Mouse (Mus musculus) G1E (cell line): ENCODE measurements around the gene Snx29.

Source experiments
- CTCF ChIP-seq: IDR thresholded peaks from 2 replicates; pipeline ENCODE4 v1.5.1; 2012; ENCODE audit warnings: low read depth, low read length, inconsistent platforms, mixed read lengths
- GATA1 ChIP-seq: IDR thresholded peaks from 2 replicates; pipeline ENCODE4 v1.6.1; 2012; ENCODE audit warnings: borderline replicate concordance, low read length, inconsistent platforms, mixed read lengths
- GATA2 ChIP-seq: IDR thresholded peaks from 2 replicates; pipeline ENCODE4 v1.6.1; 2012; ENCODE audit warnings: low read depth, low read length, inconsistent platforms, borderline replicate concordance
- POLR2AphosphoS5 ChIP-seq: IDR thresholded peaks from 2 replicates; pipeline ENCODE4 v1.6.1; 2012; ENCODE audit warnings: low read depth, low read length, inconsistent platforms; ENCODE audit not compliant: insufficient replicate concordance

GRCm38 (mm10) chr16:11418183-11418588 is 95.5 kb downstream of the Snx29 start:
- peak; percentile 85 for TF ChIP-seq CTCF
- no peak for TF ChIP-seq GATA1
- TF ChIP-seq GATA2 = no peak
- TF ChIP-seq POLR2AphosphoS5 = no peak
